Mouse (Mus musculus) cerebellum, adult 8-10 months (tissue): ENCODE measurements around the gene Selenow.

Experiments
- DNase-seq: peaks from one replicate; pipeline ENCODE4 v3.0.0; 2022

Selenow gene

GRCm38 (mm10) chr7:15922220-15922773 lies at the start of gene Selenow:
Gene Selenow, minus strand, starts transcription at chr7:15922402.
- DNase-seq = peak; percentile 94

DNA sequence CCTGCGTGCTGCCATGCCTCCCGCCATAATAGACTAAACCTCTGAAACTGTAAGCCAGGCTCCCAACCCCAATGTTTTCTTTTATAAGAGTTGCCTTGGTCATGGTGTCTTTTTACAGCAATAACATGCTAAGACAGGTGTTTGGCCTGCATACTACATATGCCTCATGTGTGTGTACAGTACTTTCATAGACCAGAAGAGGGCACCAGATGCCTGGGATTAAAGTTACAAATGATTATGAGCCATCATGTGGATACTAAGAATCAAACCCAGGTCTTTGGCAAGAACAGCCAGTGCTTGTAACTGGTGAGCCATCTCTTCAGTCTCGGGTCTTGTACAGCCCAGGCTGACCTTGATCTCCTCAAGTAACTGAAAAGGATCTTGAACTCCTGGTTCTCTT lies 47.5 kb upstream of the Selenow start:
- no peak for DNase-seq

DNA sequence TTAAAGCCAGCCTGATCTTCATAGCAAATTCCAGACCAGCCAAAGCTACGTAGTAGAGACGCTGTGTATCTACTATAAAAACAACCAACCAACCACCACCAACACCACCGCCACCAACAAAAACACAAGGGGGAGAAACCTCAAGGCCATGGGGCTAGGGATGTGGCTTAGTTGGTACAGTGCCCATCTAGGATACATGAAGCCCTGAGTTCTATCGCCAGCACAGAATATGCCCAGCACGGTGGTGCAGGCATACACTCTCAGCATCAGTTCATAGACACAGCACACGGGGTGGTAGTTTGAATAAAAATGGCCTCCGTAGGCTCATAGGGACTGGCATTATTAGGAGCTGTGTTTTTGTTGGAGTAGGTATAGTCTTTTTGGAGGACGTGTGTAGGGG lies 46.1 kb upstream of the Selenow start:
- no peak for DNase-seq

DNA sequence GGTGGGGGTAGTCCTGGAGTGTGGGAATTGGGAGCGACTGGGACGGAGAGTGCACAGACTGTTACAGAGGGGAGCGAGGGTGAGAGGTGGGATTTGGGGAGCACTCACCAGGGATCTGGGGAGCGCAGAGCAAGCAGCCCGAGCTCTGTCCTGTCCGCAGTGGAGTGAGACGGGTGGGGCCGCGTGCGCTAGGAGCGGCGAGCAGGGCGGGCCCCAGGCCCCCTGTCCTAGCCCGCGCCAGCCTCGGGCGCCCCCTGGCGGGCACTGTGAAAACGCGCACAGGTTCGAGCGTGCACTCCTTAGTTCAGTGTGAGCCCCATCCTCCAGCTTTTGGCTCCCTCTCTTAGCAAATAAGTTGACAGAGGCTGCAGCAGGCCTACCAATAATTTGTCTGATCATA lies 45.1 kb upstream of the Selenow start, which contains the start of gene Ehd2:
Ehd2 (minus strand) TSS at position 256 of the 400 bp plus-strand sequence.
- DNase-seq = peak; percentile 66

- no peak for DNase-seq
Measured at GRCm38 (mm10) chr7:15966489-15966888, 44.3 kb upstream of the Selenow start.

- DNase-seq = no peak
Measured at GRCm38 (mm10) chr7:15963798-15964652, 41.8 kb upstream of the Selenow start.

- no peak for DNase-seq
Measured at GRCm38 (mm10) chr7:15962311-15963288, 40.4 kb upstream of the Selenow start.

- no peak for DNase-seq
Measured at GRCm38 (mm10) chr7:15961798-15962197, 39.6 kb upstream of the Selenow start.

DNA sequence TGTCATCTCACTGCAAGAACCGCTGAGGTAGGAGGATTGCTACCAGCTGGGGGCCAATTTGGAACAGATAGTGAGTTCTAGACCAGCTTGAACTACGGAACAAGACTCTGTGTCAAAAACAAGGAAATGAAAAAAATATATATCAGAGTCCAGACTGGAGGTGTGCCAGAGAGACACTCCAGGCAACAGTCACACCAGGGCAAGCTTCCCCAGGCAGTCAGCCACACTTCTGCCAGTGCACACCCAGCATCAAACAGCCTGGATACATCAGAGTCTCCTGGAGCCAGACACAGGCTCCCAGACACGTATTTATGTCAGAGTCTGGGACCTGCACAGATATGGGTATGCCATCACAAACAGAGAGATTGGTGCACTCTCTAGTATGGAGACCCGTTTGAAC lies 39.0 kb upstream of the Selenow start:
- DNase-seq = no peak

- DNase-seq = no peak
Measured at GRCm38 (mm10) chr7:15960691-15961090, 38.5 kb upstream of the Selenow start.

- DNase-seq = no peak
Measured at GRCm38 (mm10) chr7:15956143-15956542, 33.9 kb upstream of the Selenow start.

- DNase-seq = no peak
Measured at GRCm38 (mm10) chr7:15955509-15955908, 33.3 kb upstream of the Selenow start.

GRCm38 (mm10) chr7:15954978-15955443 lies 32.8 kb upstream of the Selenow start:
- DNase-seq = no peak

GRCm38 (mm10) chr7:15954436-15954835 lies 32.2 kb upstream of the Selenow start:
- DNase-seq = no peak

GRCm38 (mm10) chr7:15953307-15954074 lies 31.3 kb upstream of the Selenow start:
- DNase-seq = no peak

GRCm38 (mm10) chr7:15952416-15952815 lies 30.2 kb upstream of the Selenow start:
- no peak for DNase-seq

DNA sequence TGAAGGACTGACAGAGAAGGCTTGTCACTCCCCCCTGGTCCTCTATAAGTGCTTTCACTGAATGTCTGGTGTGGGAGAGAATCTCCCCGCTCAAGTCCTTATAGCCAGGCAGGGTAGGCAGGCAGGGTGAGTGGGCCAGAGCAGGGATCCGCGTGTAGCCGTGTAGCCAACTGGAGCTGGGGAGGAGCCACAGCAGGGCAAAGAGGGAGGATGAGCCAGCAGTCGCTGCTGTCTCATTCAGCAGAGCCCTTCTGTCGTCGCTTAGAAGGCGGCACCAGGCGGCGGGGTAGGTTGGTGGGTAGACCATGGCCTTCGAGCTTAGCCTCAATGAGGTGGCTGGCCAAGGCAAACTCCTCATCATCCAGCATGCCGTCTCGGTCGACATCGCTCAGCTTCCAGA lies 27.8 kb upstream of the Selenow start:
- no peak for DNase-seq

DNA sequence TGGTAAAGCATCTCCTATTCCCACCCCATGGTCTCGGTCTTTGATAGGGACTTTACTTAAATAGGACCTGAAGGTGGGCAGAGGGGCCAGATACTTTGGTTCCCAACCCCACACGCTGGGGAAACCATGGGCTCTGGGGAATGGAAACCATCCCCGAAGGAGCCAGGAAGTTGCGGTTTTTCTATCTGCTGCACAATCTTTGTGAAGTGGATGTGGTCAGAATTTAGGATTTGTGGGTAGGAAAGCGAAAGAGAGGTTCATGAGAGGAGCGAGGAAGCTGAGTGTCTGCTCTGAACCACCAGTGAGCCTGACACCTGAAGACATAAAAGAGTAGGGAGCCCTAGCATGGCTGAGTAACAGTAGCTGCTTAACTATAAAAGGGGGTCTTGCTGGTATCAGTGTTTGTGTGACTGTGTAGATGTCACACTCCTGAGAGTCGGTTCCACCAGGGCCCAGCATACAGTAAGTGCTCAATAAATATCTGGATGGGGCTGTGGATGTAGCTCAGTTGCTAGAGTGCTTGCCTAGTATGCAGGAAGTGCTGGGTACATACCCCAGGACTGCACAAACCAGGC lies 27.1 kb upstream of the Selenow start:
- no peak for DNase-seq

- peak; percentile 80 for DNase-seq
Measured at GRCm38 (mm10) chr7:15948381-15948941, 26.3 kb upstream of the Selenow start.

DNA sequence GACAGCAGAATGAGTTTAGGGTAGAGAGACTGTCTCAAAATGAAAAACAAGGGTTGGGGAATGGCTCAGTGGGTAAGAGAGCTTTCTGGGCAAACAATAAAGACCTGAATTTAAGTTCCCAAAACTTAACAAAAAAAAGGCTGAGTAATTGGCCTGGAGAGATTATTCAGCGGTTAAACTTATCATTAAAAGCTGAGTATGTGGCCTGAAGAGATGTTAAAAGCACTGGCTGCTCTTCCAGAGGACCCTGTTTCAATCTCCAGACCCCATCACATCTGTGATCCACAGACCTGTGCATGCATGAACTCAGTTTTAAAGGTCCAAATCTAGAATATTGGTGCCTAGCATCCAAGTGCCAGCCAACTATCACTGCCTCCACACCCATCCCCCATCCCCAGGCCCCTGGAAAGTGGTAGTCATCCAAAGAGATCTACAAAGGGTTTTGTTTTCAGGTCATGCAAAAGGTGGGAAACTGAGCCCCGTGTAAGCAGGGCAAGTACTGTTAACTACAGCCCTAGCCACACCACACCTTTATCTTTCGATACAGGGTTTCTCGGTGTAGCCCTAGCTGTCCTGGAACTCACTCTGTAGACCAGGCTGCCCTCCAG lies 25.6 kb upstream of the Selenow start:
- no peak for DNase-seq
